Mouse (Mus musculus): Measurements from ENCODE around the gene Rpl31. TPM values are rescaled to one million over a fixed set of nuclear protein-coding genes. Genes with fewer than 3 reads are reported as not detected.

Gene Rpl31
- total RNA-seq, 2 experiments from 2014 or later = 538 to 549 TPM

DNA sequence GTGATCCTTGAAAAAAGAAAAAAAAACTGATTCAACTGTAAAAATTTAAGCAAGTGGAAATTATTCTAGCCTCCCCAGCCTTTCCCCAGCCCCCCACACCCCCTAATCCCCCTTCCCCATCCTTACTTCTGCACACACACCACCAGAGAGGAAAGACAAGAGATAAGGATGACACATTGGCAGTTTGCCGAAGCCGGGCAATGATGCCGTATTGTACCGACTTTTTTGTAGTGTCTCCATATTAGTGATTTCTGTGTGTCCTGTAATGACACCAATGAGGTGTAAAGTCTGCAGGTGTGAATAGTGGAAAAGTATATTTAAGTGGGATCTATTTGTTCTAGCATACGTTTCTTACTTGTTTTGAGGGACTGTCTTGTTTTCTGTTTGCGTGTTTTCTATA is 27.5 kb upstream of the Rpl31 start:
- Histone ChIP-seq H3K4me3 (no peak overlapping the region), H3K27ac (peak overlapping the region; percentile 0; the same call in 1 of the 2 replicates)
- no peak for DNase-seq (ENCODE audit: low spot score in 2 of 2)
- no peak for TF ChIP-seq CTCF (conservative IDR thresholded peaks at IDR 0.05)

DNA sequence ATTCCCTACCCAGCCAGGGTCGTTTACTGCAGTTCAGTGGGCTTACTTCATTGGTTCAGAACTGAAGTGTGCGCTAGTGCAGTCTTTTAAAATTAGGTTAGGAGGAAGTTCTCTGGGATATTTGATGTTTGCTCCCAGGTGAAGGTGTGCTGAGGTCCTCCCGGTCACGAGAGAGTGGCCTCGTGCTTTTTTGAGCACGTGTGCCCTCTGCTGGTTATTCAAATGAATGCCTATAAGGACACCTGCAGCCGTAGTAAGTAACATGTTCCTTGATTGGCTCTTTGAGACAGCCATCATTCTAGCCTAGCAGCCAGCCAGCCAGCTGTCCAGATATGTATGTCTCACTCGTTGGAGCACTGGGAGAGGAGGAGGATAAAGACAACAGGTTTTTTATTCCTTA is 27.0 kb upstream of the Rpl31 start:
- TF ChIP-seq CTCF (conservative IDR thresholded peaks at IDR 0.05) = peak; percentile 85
- DNase-seq (ENCODE audit: low spot score in 2 of 2) = peak; percentile 45 to 57
- H3K27ac ChIP-seq = peak overlapping the region; percentile 0; the same call in 1 of the 2 replicates
- H3K4me3 ChIP-seq = no peak overlapping the region

DNA sequence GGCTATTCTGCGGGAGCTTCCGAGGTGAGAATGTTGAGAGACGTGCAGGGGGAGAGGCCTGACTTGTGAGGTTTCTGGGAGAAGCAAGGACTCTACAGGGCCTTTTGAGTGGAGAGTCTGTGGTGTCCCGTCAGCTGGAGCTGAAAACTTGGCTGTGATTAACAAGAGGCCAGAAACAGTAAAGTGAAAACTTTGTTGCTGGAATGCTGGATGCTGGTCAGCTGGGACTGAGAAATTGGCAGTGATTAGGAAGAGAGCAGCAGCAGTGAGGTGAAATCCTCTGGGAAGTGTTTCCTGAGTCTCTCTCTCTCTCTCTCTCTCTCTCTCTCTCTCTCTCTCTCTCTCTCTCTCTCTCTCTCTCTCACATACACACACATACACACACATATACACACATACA is 25.8 kb upstream of the Rpl31 start:
- H3K27ac ChIP-seq = no peak overlapping the region
- no peak for DNase-seq (ENCODE audit: low spot score in 2 of 2)
- TF ChIP-seq CTCF (conservative IDR thresholded peaks at IDR 0.05) = no peak
- no peak overlapping the region for H3K4me3 ChIP-seq

DNA sequence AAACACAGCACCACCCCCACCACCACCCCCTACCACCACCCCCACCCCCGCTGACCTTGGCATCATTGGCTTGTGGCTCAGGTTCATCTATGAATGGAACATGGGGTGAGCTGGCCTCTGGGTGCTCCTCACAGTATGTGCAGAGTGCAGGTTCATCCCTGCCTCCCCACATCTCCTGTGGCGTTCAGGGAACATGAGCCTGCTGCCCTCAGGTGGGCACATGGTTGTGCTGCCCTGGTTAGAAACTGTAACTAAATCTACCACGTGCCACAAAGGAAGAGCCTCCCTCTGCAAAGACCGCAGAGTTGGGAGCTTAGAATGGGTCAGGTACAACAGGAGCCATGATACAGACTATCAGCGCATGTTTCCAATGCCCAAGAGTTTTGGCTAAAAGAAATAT is 24.4 kb upstream of the Rpl31 start:
- Histone ChIP-seq H3K4me3 (no peak overlapping the region), H3K27ac (no peak overlapping the region)
- no peak for DNase-seq (ENCODE audit: low spot score in 2 of 2)
- TF ChIP-seq CTCF (conservative IDR thresholded peaks at IDR 0.05) = peak; percentile 25

DNA sequence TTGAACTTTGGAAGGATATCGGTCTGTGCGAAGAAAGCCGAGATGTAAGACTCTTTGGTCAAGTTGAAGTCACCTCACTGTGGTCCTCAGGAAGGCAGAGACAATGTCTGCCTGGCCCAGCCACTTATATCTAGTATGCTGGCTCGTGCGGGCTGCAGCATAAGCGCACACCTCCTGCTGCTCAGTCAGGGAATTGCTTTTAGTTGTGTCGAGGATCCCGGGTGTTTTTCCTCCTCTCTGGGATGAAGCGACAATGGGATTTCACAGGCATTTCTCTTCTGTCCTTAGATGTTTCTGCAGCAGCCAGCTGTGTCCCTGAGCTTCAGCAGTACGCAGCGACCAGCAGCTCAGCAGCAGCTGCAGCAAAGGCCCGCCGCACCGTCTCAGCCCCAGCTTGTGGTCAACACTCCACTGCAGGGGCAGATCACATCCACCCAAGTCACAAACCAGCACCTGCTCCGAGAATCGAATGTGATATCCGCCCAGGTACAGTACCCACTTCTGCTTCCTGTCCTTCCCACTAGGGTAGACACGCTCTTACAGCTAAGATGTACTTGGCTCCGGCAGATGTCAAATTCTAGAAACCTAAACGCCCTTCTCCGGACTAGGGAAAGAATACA is 22.6 kb upstream of the Rpl31 start:
- peak; percentile 71 for TF ChIP-seq CTCF (conservative IDR thresholded peaks at IDR 0.05)
- Histone ChIP-seq H3K4me3 (no peak overlapping the region), H3K27ac (no peak overlapping the region)
- no peak for DNase-seq (ENCODE audit: low spot score in 2 of 2)

DNA sequence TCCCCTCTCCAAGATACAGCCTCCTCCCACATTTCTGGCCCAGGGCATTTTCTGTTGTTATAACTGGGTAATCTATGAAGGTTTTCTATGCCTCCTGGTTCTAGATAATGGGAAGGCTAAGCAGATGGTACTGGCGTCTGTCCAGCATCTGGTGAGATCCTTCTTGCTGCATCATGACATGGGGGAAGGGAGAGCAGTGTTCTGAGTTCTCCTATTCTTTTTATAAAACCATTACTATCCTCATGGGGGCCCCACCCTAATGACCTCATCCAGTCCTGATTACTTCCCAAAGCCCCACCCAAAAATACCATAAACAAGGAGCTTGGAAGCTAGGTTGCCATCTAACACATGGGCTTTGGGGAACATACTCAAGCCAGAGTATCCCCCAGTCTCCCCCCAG is 18.6 kb upstream of the Rpl31 start:
- Histone ChIP-seq H3K4me3 (no peak overlapping the region), H3K27ac (peak overlapping the region; percentile 43)
- no peak for TF ChIP-seq CTCF (conservative IDR thresholded peaks at IDR 0.05)
- DNase-seq (ENCODE audit: low spot score in 2 of 2) = peak; percentile 70 to 78

DNA sequence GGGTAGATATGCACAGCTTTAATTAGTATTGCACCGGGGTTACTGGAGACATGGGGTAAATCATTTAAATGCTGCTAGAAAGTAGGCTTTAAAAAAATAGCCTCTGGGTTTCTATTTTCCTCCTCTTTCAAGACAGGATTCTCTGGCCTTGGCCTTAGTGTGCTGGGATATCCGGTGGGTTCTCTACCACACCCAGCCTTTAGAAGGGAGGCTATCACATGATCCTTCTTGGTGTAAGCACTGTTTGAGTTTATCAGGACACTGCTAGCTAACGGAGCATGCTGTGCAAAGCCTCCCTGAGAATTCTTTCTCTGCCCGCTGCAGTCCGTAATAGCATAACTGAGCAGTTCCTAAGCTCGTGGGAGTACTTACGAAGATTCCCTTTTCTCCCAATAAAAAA is 18.2 kb upstream of the Rpl31 start:
- no peak for DNase-seq (ENCODE audit: low spot score in 2 of 2)
- H3K27ac ChIP-seq = peak overlapping the region; percentile 43
- TF ChIP-seq CTCF (conservative IDR thresholded peaks at IDR 0.05) = no peak
- H3K4me3 ChIP-seq = no peak overlapping the region

DNA sequence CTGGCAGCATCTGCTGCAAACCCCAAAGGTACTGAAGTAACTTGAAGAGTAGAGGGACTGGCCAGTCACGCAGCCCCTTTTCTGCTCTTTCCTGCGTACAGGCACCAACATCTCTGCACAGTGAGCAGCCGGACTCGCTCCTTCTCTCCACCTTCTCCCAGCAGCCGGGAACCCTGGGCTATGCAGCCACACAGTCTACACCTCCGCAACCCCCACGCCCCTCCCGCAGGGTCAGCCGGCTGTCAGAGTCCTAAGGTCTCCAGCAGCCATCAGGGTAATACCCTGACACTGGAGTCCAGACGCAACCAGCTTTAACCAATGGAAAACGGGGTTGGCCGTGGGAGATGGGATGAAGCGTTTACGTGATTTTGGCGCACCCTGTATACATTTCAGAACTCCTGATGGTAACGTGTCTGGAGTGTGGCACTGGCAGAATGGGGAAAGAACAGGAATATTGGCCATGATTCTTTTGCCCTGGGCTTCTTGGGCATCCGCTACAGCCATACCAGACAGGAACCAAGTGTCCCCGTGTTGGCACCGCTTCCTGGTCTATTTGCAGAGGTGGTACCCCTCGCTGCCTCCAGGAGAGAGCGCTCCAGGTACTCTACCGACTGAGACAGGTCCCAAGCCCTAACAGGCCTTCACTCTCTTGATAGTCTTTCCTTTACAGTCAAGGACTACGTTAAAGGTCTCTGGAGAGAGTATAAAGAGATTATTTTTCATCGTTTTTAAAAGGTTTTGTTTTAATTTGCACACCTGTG is 5.7 kb upstream of the Rpl31 start:
- H3K4me3 ChIP-seq = no peak overlapping the region
- DNase-seq (ENCODE audit: low spot score in 2 of 2) = no peak
- TF ChIP-seq CTCF (conservative IDR thresholded peaks at IDR 0.05) = peak; percentile 31
- H3K27ac ChIP-seq = no peak overlapping the region

DNA sequence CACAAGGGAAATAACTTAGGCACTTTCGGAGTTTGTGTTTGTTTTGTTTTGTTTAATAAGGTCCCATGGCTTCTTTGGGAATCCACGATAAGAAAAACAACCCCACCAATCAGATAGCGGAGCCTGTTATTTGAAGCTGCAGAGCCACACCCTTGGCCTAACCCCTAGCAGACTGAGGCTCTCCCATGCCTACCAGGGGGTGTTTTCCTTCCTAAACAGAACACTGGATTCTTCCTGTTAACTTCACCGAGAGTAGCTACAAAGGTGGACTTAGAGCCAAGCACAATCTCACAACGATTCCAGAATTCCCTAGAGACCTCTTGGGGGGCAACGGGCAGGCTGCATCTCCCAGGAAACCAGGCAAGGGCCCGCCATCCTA is 5.1 kb upstream of the Rpl31 start:
- DNase-seq (ENCODE audit: low spot score in 2 of 2) = no peak
- no peak overlapping the region for H3K27ac ChIP-seq
- TF ChIP-seq CTCF (conservative IDR thresholded peaks at IDR 0.05) = no peak
- no peak overlapping the region for H3K4me3 ChIP-seq

DNA sequence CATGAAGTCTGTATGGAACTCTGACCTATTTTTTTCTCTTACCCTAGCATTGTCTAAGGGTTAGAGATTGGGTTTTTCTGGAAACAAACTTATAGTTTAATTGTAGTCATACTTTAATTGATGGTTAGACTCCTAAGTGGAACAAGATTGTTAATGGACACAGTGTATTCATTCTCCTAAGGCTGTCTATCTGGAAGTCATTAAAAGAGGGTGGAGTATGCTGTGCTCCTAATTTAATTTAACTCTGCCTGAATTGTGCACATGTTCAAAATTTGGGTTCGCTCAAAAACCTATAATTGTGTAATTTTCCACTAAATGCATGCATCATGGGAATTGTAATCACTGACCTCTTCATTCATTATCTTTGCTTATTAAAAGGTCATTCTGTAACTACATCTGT is 2.1 kb upstream of the Rpl31 start:
- Histone ChIP-seq H3K27ac (no peak overlapping the region), H3K4me3 (no peak overlapping the region)
- no peak for DNase-seq (ENCODE audit: low spot score in 2 of 2)
- TF ChIP-seq CTCF (conservative IDR thresholded peaks at IDR 0.05) = no peak

DNA sequence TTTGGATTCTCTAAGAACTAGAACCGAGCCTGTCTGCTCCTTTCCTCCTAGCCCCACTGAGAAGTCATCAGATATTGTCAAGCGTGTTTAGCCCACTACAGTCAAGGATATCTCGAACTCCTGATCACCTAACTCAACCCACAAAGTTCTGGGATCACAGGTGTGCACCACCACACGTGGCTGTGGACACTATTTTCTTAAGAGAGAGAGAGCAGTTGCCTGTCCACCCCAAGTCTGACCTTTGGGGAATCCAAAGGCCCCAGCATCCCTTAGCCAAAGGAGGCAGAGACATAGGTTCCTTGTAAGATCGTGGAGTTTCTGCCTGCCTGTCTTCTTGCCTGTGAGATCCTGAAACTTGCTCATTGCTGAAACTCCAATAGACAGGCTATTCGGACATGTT is 597 bp upstream of the Rpl31 start:
- Histone ChIP-seq H3K4me3 (peak overlapping the region; percentile 89), H3K27ac (peak overlapping the region; percentile 94)
- TF ChIP-seq CTCF (conservative IDR thresholded peaks at IDR 0.05) = no peak
- DNase-seq (ENCODE audit: low spot score in 2 of 2) = no peak

DNA sequence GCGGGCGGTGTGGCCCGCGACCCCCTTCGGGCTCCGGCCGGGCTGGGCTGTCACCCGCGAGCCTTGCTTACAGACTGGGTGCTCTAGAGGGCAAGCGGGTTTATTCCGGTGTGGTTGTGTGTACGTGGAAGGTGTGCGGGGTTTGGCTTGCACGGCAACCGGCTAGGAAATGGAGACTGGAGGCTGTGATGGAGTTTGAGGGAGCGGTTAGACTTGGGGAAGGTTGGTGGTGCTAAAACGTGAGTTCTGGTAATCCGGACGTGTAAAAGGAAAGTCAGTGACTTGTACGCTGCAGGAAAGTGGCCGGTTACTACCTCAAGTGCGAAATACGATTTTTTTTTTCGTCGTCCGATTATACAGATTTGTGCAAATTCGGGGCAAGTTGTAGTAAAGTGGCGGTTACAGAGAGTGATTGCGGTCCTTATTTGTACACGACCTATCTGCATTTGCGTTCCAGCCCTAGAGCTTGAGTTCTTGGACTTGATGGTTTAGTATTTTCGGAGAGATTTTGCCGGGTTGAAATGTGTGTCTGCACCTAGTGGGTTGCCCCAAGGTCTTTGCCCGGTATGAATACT is 712 bp downstream of the Rpl31 start:
- DNase-seq (ENCODE audit: low spot score in 2 of 2) = no peak
- Histone ChIP-seq H3K4me3 (peak overlapping the region; percentile 89), H3K27ac (peak overlapping the region; percentile 97)
- no peak for TF ChIP-seq CTCF (conservative IDR thresholded peaks at IDR 0.05)

DNA sequence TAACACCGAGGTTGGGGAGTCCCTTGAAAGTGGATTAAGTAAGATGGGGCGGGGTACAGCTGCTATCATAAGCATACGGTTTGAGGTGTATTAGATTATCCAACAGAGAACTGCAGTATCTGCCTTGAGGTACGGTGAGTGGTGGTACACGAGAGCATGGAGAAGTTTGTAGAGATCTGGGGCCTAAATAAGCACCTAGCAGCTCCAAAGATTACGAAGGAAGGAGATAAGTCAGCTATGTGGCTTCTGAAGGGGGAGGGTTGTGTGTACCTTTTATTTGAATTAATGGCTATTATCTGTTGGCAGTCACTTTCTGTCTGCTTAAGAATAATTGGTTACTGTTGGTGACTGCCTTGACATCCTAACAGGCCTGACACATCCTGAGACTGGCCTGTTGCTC is 2.8 kb downstream of the Rpl31 start:
- TF ChIP-seq CTCF (conservative IDR thresholded peaks at IDR 0.05) = no peak
- Histone ChIP-seq H3K27ac (no peak overlapping the region), H3K4me3 (no peak overlapping the region)
- DNase-seq (ENCODE audit: low spot score in 2 of 2) = no peak
